Mouse (Mus musculus) CH12.LX (cell line): ENCODE measurements around the gene Prr5. TPM values are rescaled to one million over a fixed set of nuclear protein-coding genes. Genes with fewer than 3 reads are reported as not detected.

Experiments
- DNase-seq: peaks from one replicate; pipeline ENCODE4 v3.0.0-alpha.2; 2013; ENCODE audit errors: extremely low read depth
- H3K27ac ChIP-seq: 2 replicates; pipeline ENCODE4 v1.5.1; 2012; ENCODE audit warnings: low read depth, mild to moderate bottlenecking, control low read depth, moderate library complexity; ENCODE audit not compliant: insufficient read depth
- H3K27me3 ChIP-seq: replicated peaks from 2 replicates; pipeline ENCODE3; 2012; ENCODE audit warnings: inconsistent platforms
- H3K36me3 ChIP-seq, 2 experiments: replicated peaks in 1 of 2; 2 replicates each; pipeline versions ENCODE3 to v1.6.1; 2012; ENCODE audit warnings: inconsistent platforms in 1 of 2, low read length in 1 of 2, mild to moderate bottlenecking in 1 of 2, mixed read lengths in 1 of 2, moderate library complexity in 1 of 2; ENCODE audit not compliant: control insufficient read depth in 1 of 2, insufficient read depth in 1 of 2
- H3K4me1 ChIP-seq, 2 experiments: 2 replicates each; pipeline ENCODE4 v1.6.1; 2012; ENCODE audit warnings: inconsistent platforms in 1 of 2, moderate library complexity in 1 of 2; ENCODE audit not compliant: insufficient read depth in 2 of 2, control insufficient read depth in 1 of 2
- H3K4me2 ChIP-seq: 2 replicates; pipeline ENCODE4 v1.6.1; 2012; ENCODE audit warnings: low read depth, mild to moderate bottlenecking, control low read depth; ENCODE audit not compliant: poor library complexity, insufficient read depth, severe bottlenecking
- H3K4me3 ChIP-seq, 3 experiments: fragments of 150-350 bp in 1 of 3; sonication (generic) in 1 of 3; replicated peaks in 1 of 3; 2 replicates each; pipeline versions ENCODE3 to v1.5.1; 2011 to 2012; ENCODE audit warnings: low read depth in 2 of 3, low read length in 2 of 3, mild to moderate bottlenecking in 2 of 3, moderate library complexity in 2 of 3, control low read depth in 1 of 3, improper control_type of control experiment in 1 of 3, inconsistent platforms in 1 of 3, mixed read lengths in 1 of 3; ENCODE audit not compliant: poor library complexity in 1 of 3
- H3K79me2 ChIP-seq: replicated peaks from 2 replicates; pipeline ENCODE4 v1.6.1; 2012; ENCODE audit warnings: mild to moderate bottlenecking, moderate library complexity; ENCODE audit not compliant: control insufficient read depth, poor library complexity, insufficient read depth, severe bottlenecking; ENCODE audit errors: extremely low read depth
- H3K9ac ChIP-seq: 2 replicates; pipeline ENCODE4 v1.6.1; 2012; ENCODE audit warnings: low read depth, mild to moderate bottlenecking, control low read depth, moderate library complexity; ENCODE audit not compliant: insufficient read depth
- H3K9me3 ChIP-seq: replicated peaks from 2 replicates; pipeline ENCODE3; 2012; ENCODE audit warnings: low read length, inconsistent platforms, mixed read lengths
- BHLHE40 ChIP-seq: IDR thresholded peaks from 2 replicates; pipeline ENCODE4 v1.6.1; 2011; ENCODE audit warnings: mild to moderate bottlenecking, low read depth, low read length, improper control_type of control experiment
- ELF1 ChIP-seq: IDR thresholded peaks from 2 replicates; pipeline ENCODE4 v1.6.1; 2014; ENCODE audit warnings: low read depth, mild to moderate bottlenecking, inconsistent platforms, low read length, improper control_type of control experiment
- IRF4 ChIP-seq: IDR thresholded peaks from 2 replicates; pipeline ENCODE4 v1.6.1; 2014; ENCODE audit warnings: low read depth, mild to moderate bottlenecking, inconsistent platforms, low read length, improper control_type of control experiment
- JUN ChIP-seq: IDR thresholded peaks from 2 replicates; pipeline ENCODE4 v1.6.1; 2011; ENCODE audit warnings: low read depth, mild to moderate bottlenecking, low read length, improper control_type of control experiment, moderate library complexity; ENCODE audit not compliant: insufficient read depth
- JUND ChIP-seq: conservative IDR thresholded peaks from 2 replicates; pipeline ENCODE4 v1.6.1; 2011; ENCODE audit warnings: low read depth, low read length, improper control_type of control experiment
- MAX ChIP-seq: IDR thresholded peaks from 2 replicates; pipeline ENCODE4 v1.6.1; 2011; ENCODE audit warnings: low read length, improper control_type of control experiment
- MYC ChIP-seq: IDR thresholded peaks from 2 replicates; pipeline ENCODE4 v1.6.1; 2011; ENCODE audit warnings: low read depth, mild to moderate bottlenecking, improper control_type of control experiment, low read length
- POLR2A ChIP-seq: IDR thresholded peaks from 2 replicates; pipeline ENCODE4 v1.6.1; 2011; ENCODE audit warnings: low read depth, mild to moderate bottlenecking, improper control_type of control experiment, low read length
- RAD21 ChIP-seq: IDR thresholded peaks from 2 replicates; pipeline ENCODE4 v1.6.1; 2011; ENCODE audit warnings: low read depth, mild to moderate bottlenecking, low read length, improper control_type of control experiment, moderate library complexity
- TCF12 ChIP-seq: IDR thresholded peaks from 2 replicates; pipeline ENCODE4 v1.6.1; 2014; ENCODE audit warnings: low read depth, mild to moderate bottlenecking, inconsistent platforms, low read length, improper control_type of control experiment
- UBTF ChIP-seq: IDR thresholded peaks from 2 replicates; pipeline ENCODE4 v1.6.1; 2012; ENCODE audit warnings: low read depth, mild to moderate bottlenecking, inconsistent platforms, low read length, improper control_type of control experiment, moderate library complexity
- USF2 ChIP-seq: conservative IDR thresholded peaks from 2 replicates; pipeline ENCODE4 v1.6.1; 2011; ENCODE audit warnings: low read depth, low read length, improper control_type of control experiment
- ZNF384 ChIP-seq: IDR thresholded peaks from 2 replicates; pipeline ENCODE4 v1.6.1; 2012; ENCODE audit warnings: low read depth, low read length, improper control_type of control experiment, inconsistent platforms
- dilution Hi-C: fragments of 300-500 bp; cut with MboI; formaldehyde crosslinking; loops from 2 replicates; pipeline ENCODE4 v1.14.3; 2020; ENCODE audit warnings: low sequenced_read_pairs; ENCODE audit not compliant: extremely low pct_unique_long_range_greater_than_20kb, extremely low pct_ligation_motif_present
- in situ Hi-C: fragments of 300-500 bp; cut with MboI; formaldehyde crosslinking; loops from 3 replicates; pipeline ENCODE4 v1.14.3; 2019; ENCODE audit warnings: low sequenced_read_pairs, low pct_ligation_motif_present, low pct_unique_long_range_greater_than_20kb, mixed read lengths
- polyA plus RNA-seq: library from polyadenylated mRNA; unstranded; fragments of >175 nt; gene quantifications from 2 replicates; pipeline ENCODE4 v1.2.1, GENCODE M21; 2012; ENCODE audit warnings: low read depth; ENCODE audit not compliant: insufficient read length
- total RNA-seq, 2 experiments: library from RNA; depleted of rRNA; stranded (reverse); fragments of 300-350 nt in 1 of 2; fragments of >200 nt in 1 of 2; gene quantifications; 2 replicates each; pipeline ENCODE4 v1.2.3; 2012 to 2014

The Prr5 gene
- total and polyA plus RNA-seq, 3 experiments: 11.6 to 68.2 (median 19.7) TPM

DNA sequence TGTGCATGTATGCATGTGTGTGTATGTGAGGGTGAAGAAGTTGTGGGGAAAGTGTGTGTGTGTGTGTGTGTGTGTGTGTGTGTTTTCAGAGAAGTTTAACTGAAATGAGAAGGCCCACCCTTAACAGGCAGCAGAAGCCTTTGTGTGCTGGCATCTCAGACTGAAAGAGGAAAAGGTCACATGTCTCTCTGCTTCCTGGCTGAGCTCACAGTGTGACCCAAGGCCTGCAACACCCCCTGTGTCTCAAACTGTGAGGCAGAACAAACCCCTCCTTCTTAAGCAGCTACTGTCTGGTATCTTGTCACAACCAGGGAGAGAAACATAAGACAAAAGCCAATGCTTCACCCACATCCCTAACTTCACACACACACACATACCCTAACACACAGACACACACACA is 31.0 kb upstream of the Prr5 start:
- Histone ChIP-seq H3K4me3 (no peak overlapping the region), H3K4me2 (no peak overlapping the region), H3K9me3 (peaks cover 5% of the 10 kb centered on the region), H3K79me2 (no peaks in the 10 kb centered on the region), H3K9ac (no peak overlapping the region), H3K27me3 (peaks cover 50% of the 10 kb centered on the region), H3K27ac (no peak overlapping the region), H3K36me3 (no peaks in the 10 kb centered on the region), H3K4me1 (peaks cover 0 to 2% of the 10 kb centered on the region in 2 experiments; a peak in 1 of 4 replicates)
- in situ Hi-C loops (no loop called here), dilution Hi-C loops (no loop called here)
- DNase-seq: no peak
- no peak for TF ChIP-seq ZNF384
- TF ChIP-seq IRF4: no peak
- no peak for TF ChIP-seq MYC
- TF ChIP-seq MAX: no peak

DNA sequence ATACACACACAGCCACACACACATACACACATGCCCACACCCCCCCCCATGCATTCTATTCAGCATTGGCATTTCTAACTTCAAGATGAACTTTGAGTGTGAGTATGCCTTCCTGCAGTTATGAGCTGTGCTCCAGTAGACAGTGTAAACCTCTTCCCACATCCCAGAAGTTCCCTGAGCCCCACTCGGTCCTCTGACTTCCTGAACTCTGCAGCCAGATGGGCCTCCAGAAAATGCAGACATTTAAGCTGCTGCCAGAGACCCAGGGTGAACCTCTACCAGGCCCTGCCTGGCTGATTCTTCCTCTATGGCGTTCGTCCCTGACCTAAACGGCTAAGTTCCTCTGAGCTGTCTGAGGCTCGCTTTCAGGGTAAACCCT is 30.4 kb upstream of the Prr5 start:
- TF ChIP-seq POLR2A: no peak
- TF ChIP-seq, all 38 proteins: peak for 0
- Histone ChIP-seq H3K4me2 (no peak overlapping the region), H3K27ac (no peak overlapping the region), H3K4me3 (no peak overlapping the region), H3K9me3 (peaks cover 9% of the 10 kb centered on the region), H3K4me1 (peaks cover 0 to 2% of the 10 kb centered on the region in 2 experiments; a peak in 1 of 4 replicates), H3K9ac (no peak overlapping the region), H3K79me2 (no peaks in the 10 kb centered on the region), H3K36me3 (no peaks in the 10 kb centered on the region), H3K27me3 (peaks cover 56% of the 10 kb centered on the region)
- DNase-seq: no peak
- in situ Hi-C loops: no loop called here
- dilution Hi-C loops: no loop called here

DNA sequence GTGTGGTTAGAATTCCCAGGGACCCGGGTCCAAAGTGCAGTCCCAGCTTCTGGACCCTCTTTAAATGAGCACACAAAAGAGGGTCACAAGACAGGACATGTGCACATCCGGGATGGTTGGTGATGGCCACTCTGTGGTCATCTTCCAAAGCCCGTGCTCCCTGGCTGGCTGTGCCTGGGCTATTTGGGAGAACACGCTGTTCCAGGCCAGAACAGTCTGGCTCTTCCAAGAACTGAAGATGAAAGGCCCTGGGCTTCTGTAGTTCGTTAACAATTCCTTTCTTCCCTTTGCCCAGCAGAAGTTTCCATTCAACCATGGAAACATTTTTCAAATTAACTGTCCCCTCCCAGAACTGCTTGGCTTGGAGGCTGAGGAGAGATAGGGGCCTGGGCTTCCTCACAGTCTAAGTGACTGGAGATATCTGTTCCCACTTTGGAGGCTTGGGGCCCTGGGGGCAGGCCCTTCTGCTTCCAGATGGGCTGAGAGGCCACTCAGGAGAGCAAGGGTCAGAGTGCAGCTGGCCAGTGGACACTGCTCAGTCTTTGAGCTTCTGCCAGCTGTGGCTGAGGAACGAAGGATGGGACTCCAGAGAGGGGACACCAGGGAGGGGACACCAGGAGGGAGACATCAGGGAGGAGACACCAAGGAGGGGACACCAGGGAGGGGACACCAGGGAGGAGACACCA is 29.8 kb upstream of the Prr5 start:
- H3K9ac ChIP-seq: no peak overlapping the region
- H3K9me3 ChIP-seq: peaks cover 10% of the 10 kb centered on the region
- H3K4me2 ChIP-seq: no peak overlapping the region
- H3K4me3 ChIP-seq: no peak overlapping the region
- DNase-seq: no peak
- H3K27ac ChIP-seq: no peak overlapping the region
- H3K4me1 ChIP-seq: peaks cover 0 to 2% of the 10 kb centered on the region in 2 experiments; a peak in 1 of 4 replicates
- no peaks in the 10 kb centered on the region for H3K79me2 ChIP-seq
- in situ Hi-C loops: no loop called here
- H3K36me3 ChIP-seq: no peaks in the 10 kb centered on the region
- peaks cover 53% of the 10 kb centered on the region for H3K27me3 ChIP-seq
- no peak for TF ChIP-seq BHLHE40
- no peak for TF ChIP-seq JUN
- no peak for TF ChIP-seq MAX
- TF ChIP-seq JUND: no peak
- no peak for TF ChIP-seq USF2
- no peak for TF ChIP-seq ELF1
- TF ChIP-seq RAD21: no peak
- TF ChIP-seq TCF12: no peak
- TF ChIP-seq UBTF: no peak
- dilution Hi-C loops: no loop called here
